ENCODE assay signal across 8 mouse cellular contexts in the genomic region with DNA sequence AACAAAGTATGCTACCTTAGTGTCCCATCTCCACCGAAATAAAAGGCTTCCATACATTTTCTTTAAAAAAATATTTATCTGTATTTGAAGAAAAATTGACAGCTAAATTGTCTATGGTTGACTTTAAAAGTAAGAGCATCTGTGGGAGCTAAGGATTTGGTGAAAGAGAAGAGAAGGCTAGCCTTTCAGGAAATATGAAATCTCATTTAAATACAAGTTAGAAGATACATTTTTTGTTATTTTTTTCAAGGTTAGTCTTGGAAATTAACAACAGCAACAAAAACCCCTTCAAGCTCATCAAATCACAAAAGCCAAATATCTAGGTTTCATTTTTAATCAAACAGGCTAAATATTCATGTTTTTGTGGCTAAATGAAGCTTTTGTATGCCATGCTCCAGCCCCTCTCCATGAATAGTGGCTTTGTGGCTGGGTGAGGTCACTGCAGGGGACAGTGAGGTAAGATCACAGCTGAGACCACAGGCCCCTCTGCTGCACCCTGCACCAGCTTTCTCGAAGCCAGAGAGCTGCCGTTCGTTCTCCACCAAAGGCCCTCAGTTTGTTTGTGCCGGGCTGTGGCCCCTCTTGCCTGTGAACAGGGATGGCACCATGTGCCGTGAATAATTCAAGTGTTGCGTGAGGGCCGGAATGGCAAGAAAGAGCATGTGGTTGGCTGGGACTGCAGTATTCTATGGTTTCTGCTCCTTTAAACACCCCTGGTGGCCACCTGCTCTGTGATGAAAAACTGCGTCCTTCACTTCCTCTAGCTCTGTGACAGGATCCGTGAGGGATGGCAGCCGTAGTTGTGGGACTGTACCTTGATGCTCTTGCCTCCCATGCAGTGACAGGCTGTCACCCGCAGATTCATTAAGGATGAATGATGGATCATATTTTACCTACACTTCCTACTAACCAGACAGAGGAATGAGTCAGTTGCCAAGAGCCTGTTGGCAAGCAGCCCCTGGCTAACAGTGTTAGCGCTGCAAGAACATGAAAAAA.
DNase-seq lines count a peak whose midpoint lies in the region; ATAC-seq lines count a peak whose summit lies in the region.

No protein-coding gene starts in this region.

- H3K9me3 ChIP-seq in forebrain, embryonic 10.5 days = no peaks in the 10 kb centered on the region
- H3K9me3 ChIP-seq in forebrain, embryonic 11.5 days (ENCODE audit: control insufficient read depth, low read length) = no peaks in the 10 kb centered on the region
- no peaks in the 10 kb centered on the region for H3K9me3 ChIP-seq in forebrain, embryonic 16.5 days (ENCODE audit: control insufficient read depth, low read length)
- no peaks in the 10 kb centered on the region for H3K9me3 ChIP-seq in limb, embryonic 10.5 days (replicated peaks)

- no peaks in the 10 kb centered on the region for H3K27me3 ChIP-seq in forebrain, embryonic 10.5 days (ENCODE audit: poor library complexity, severe bottlenecking)
- H3K27me3 ChIP-seq in forebrain, embryonic 11.5 days (ENCODE audit: control insufficient read depth, insufficient read depth, low read length) = no peaks in the 10 kb centered on the region
- no peaks in the 10 kb centered on the region for H3K27me3 ChIP-seq in forebrain, embryonic 16.5 days (replicated peaks; ENCODE audit: control insufficient read depth, insufficient read depth, low read length)
- peaks cover 4% of the 10 kb centered on the region; the same call in 1 of the 2 replicates for H3K27me3 ChIP-seq in limb, embryonic 10.5 days (ENCODE audit: low read depth, poor library complexity, severe bottlenecking)

- peaks cover 25% of the 10 kb centered on the region for H3K4me1 ChIP-seq in forebrain, embryonic 10.5 days
- H3K4me1 ChIP-seq in forebrain, embryonic 11.5 days (replicated peaks; ENCODE audit: control insufficient read depth, insufficient read depth, low read length) = no peaks in the 10 kb centered on the region; the same call in 1 of the 2 replicates
- H3K4me1 ChIP-seq in forebrain, embryonic 16.5 days (replicated peaks; ENCODE audit: control insufficient read depth, insufficient read depth, low read length) = peaks cover 18% of the 10 kb centered on the region
- H3K4me1 ChIP-seq in limb, embryonic 10.5 days = peaks cover 31% of the 10 kb centered on the region

- no peak for ATAC-seq in forebrain, embryonic 11.5 days (replicated peaks; ENCODE audit: low FRiP score)
- peak; percentile 51; the same call in 1 of the 2 replicates for ATAC-seq in forebrain, embryonic 16.5 days
- no peak for ATAC-seq in CD4-positive, CD25-positive, alpha-beta regulatory T cell, adult 4 months

- no peak overlapping the region for H3K4me2 ChIP-seq in forebrain, embryonic 11.5 days (ENCODE audit: low read depth, low read length, severe bottlenecking)
- peak overlapping the region; percentile 28 for H3K4me2 ChIP-seq in forebrain, embryonic 16.5 days (ENCODE audit: low read length)

- no peak overlapping the region for H3K4me3 ChIP-seq in forebrain, embryonic 10.5 days
- no peak overlapping the region for H3K4me3 ChIP-seq in forebrain, embryonic 11.5 days (ENCODE audit: low read depth, low read length)
- H3K4me3 ChIP-seq in forebrain, embryonic 16.5 days (replicated peaks; ENCODE audit: low read length) = no peak overlapping the region
- no peak overlapping the region for H3K4me3 ChIP-seq in limb, embryonic 10.5 days

- DNase-seq in forebrain, embryonic 10.5 days (ENCODE audit: extremely low spot score, low spot score) = no peak
- DNase-seq in forebrain, embryonic 11.5 days (ENCODE audit: low spot score) = no peak
- peak; percentile 11 for DNase-seq in NIH3T3 (ENCODE audit: low read depth)
- DNase-seq in limb, embryonic 10.5 days (ENCODE audit: low spot score) = no peak
- no peak for DNase-seq in embryo, embryonic 10 days (ENCODE audit: low spot score)
- DNase-seq in heart, adult 9 months (ENCODE audit: low spot score in 2 of 2) = no peak

- H3K27ac ChIP-seq in forebrain, embryonic 10.5 days = 0 out of 2 replicates have a peak overlapping the region, but pooled peaks have one; percentile 62
- H3K27ac ChIP-seq in forebrain, embryonic 11.5 days (ENCODE audit: low read depth, low read length) = no peak overlapping the region
- H3K27ac ChIP-seq in forebrain, embryonic 16.5 days (ENCODE audit: low read length) = peak overlapping the region; percentile 26; the same call in 1 of the 2 replicates
- 0 out of 2 replicates have a peak overlapping the region, but pooled peaks have one; percentile 8 for H3K27ac ChIP-seq in limb, embryonic 10.5 days

- H3K36me3 ChIP-seq in forebrain, embryonic 10.5 days (replicated peaks) = no peaks in the 10 kb centered on the region
- H3K36me3 ChIP-seq in forebrain, embryonic 11.5 days (ENCODE audit: control insufficient read depth, insufficient read depth, low read length) = no peaks in the 10 kb centered on the region
- no peaks in the 10 kb centered on the region for H3K36me3 ChIP-seq in forebrain, embryonic 16.5 days (ENCODE audit: control insufficient read depth, insufficient read depth)
- H3K36me3 ChIP-seq in limb, embryonic 10.5 days = no peaks in the 10 kb centered on the region

- 87% methylated on average over 13 of the region's 13 CpGs for WGBS in forebrain, embryonic 10.5 days
- WGBS in forebrain, embryonic 11.5 days = 78% methylated on average over 13 of the region's 13 CpGs
- 33% methylated on average over 13 of the region's 13 CpGs for WGBS in forebrain, embryonic 16.5 days
- WGBS in limb, embryonic 10.5 days = 76% methylated on average over 13 of the region's 13 CpGs

- no peak overlapping the region for H3K9ac ChIP-seq in forebrain, embryonic 11.5 days (ENCODE audit: low read length)
- H3K9ac ChIP-seq in forebrain, embryonic 16.5 days (replicated peaks; ENCODE audit: low read depth, low read length) = 0 out of 2 replicates have a peak overlapping the region, but pooled peaks have one; percentile 12
